Mouse (Mus musculus) heart, postnatal 10 days (tissue): ENCODE measurements around the gene Tmem8. TPM values are rescaled to one million over a fixed set of nuclear protein-coding genes. Genes with fewer than 3 reads are reported as not detected.
A peak's percentile ranks its signal among the peaks of the same experiment; 100 is the strongest.

Experiments used
- DNase-seq, 2 experiments: peaks; one replicate each; pipeline ENCODE4 v3.0.0; 2021
- intact Hi-C: fragments of 180-260 bp; cut with DNase I; formaldehyde crosslinking; loops from one replicate; pipeline ENCODE4 v1.15.1; 2025
- total RNA-seq, 2 experiments: library from RNA; stranded (reverse); gene quantifications; 2 replicates each; pipeline ENCODE4 v1.2.3; 2021

Gene Tmem8
- total RNA-seq, 2 experiments from 2014 or later, result 1.9 to 2.2 TPM

GRCm38 (mm10) chr17:26137751-26138130 lies 24.6 kb downstream of the Tmem8 start:
- intact Hi-C loops, result loop anchor here (2.0 kb wide), 1 partner anchor 105 kb away; no protein-coding TSS in a partner anchor
- DNase-seq, result no peak

- peak; percentile 95 for DNase-seq
- intact Hi-C loops, result loop anchor here (2.0 kb wide), 1 partner anchor 104 kb away; no protein-coding TSS in a partner anchor
Observed at GRCm38 (mm10) chr17:26138239-26138836, 25.2 kb downstream of the Tmem8 start, which contains the start of gene Axin1. Gene Axin1, plus strand, starts transcription at chr17:26138688.

- intact Hi-C loops, result loop anchor here (2.0 kb wide), 1 partner anchor 104 kb away; no protein-coding TSS in a partner anchor
- no peak for DNase-seq
Observed at GRCm38 (mm10) chr17:26138901-26139381, 25.8 kb downstream of the Tmem8 start.

- intact Hi-C loops, result no loop called here
- DNase-seq, result no peak
Observed at GRCm38 (mm10) chr17:26142796-26143195, 29.7 kb downstream of the Tmem8 start.

GRCm38 (mm10) chr17:26143386-26143785 lies 30.3 kb downstream of the Tmem8 start:
- intact Hi-C loops, result no loop called here

GRCm38 (mm10) chr17:26149056-26149455 lies 36.0 kb downstream of the Tmem8 start:
- DNase-seq, result no peak
- intact Hi-C loops, result no loop called here

More at GRCm38 (mm10) chr17:26143386-26143785, 30.3 kb downstream of the Tmem8 start:
- DNase-seq, result no peak

- peak; percentile 11 to 18 for DNase-seq
- intact Hi-C loops, result no loop called here
Observed at GRCm38 (mm10) chr17:26151886-26152630, 39.0 kb downstream of the Tmem8 start.

GRCm38 (mm10) chr17:26162736-26163135 lies 49.6 kb downstream of the Tmem8 start:
- DNase-seq, result no peak
- intact Hi-C loops, result no loop called here

GRCm38 (mm10) chr17:26168039-26168438 lies 54.9 kb downstream of the Tmem8 start:
- intact Hi-C loops, result no loop called here

More at GRCm38 (mm10) chr17:26168039-26168438, 54.9 kb downstream of the Tmem8 start:
- no peak for DNase-seq

Other genes with a start within 250 kb of the Tmem8 start
- gene Mcrip2, start 244.5 kb upstream of the Tmem8 start, total RNA-seq, result 100 to 1,000 TPM; 191 to 218 TPM
- gene Mettl26, start 238.2 kb upstream of the Tmem8 start, total RNA-seq, result 10 to 100 TPM; 15.4 to 15.7 TPM
- gene Wfikkn1, start 232.4 kb upstream of the Tmem8 start, total RNA-seq, result under 1 TPM; 0.62 to 0.96 TPM
- gene Rab40c, start 193.6 kb upstream of the Tmem8 start, total RNA-seq, result 10 to 100 TPM; 13.4 to 18.8 TPM
- gene Pigq, start 168.4 kb upstream of the Tmem8 start, total RNA-seq, result 10 to 100 TPM; 76.6 to 78.5 TPM
- gene Nhlrc4, start 168.3 kb upstream of the Tmem8 start, total RNA-seq, result not detected
- not detected for gene A930017K11Rik, start 160.7 kb upstream of the Tmem8 start, total RNA-seq
- 10 to 100 TPM; 12.6 to 13.5 TPM for gene Capn15, start 127.5 kb upstream of the Tmem8 start, total RNA-seq
- gene Rab11fip3, start 43.7 kb upstream of the Tmem8 start, total RNA-seq, result 10 to 100 TPM; 23.4 to 24.1 TPM
- gene Decr2, start 23.0 kb upstream of the Tmem8 start, total RNA-seq, result 10 to 100 TPM; 14.4 to 16.7 TPM
- gene Nme4, start 17.7 kb upstream of the Tmem8 start, total RNA-seq, result 1 to 10 TPM; 3.6 to 5.2 TPM
- 100 to 1,000 TPM in 1 of 2 experiments, 10 to 100 TPM in 1; 92.2 to 101 TPM for gene Mrpl28, start 10.2 kb downstream of the Tmem8 start, total RNA-seq
- gene Axin1, start 25.4 kb downstream of the Tmem8 start, total RNA-seq, result 10 to 100 TPM; 20.6 to 24.1 TPM
- gene Pdia2, start 85.8 kb downstream of the Tmem8 start, total RNA-seq, result not detected
- gene Rgs11, start 89.7 kb downstream of the Tmem8 start, total RNA-seq, result 1 to 10 TPM; 1.6 to 1.8 TPM
- gene Arhgdig, start 94.5 kb downstream of the Tmem8 start, total RNA-seq, result 1 to 10 TPM; 1.6 to 1.7 TPM
- 10 to 100 TPM; 87.4 to 96.7 TPM for gene Fam234a, start 130.9 kb downstream of the Tmem8 start, total RNA-seq
- 10 to 100 TPM; 31.5 to 32.7 TPM for gene Luc7l, start 139.6 kb downstream of the Tmem8 start, total RNA-seq